Mouse (Mus musculus): Measurements from ENCODE around the gene Syt8.

DNA sequence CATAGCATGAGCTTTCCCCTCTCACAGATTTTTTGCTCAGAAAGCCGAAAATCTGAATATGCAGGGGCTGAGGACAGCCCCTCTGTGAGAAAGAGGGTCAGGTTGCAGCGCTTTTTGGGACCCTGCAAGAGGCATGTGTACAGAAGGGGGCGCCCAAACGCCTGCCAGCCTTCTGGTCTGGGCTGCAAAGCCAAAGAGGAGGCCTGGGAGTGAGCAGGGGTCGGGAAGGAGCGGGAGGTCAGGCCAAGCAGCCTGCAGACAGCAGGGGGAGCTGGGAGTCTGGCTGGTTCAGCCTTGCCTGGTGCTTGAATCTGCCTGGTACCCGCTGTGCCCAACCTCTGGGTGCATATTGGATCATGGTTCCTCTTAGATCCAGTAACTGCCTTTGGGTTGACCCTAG, 6.4 kb upstream of the Syt8 start:
- TF ChIP-seq POLR2A (IDR thresholded peaks at IDR 0.05; ENCODE audit: extremely low read depth, insufficient read depth, low read length): no peak
- 0 out of 2 replicates have a peak, but pooled peaks have one; percentile 14 for TF ChIP-seq CTCF (IDR thresholded peaks at IDR 0.05; ENCODE audit: extremely low read depth, insufficient read depth, low read length)
